Mouse (Mus musculus) mesoderm, embryonic 11.5 days (tissue): ENCODE measurements around the gene Ninj1.

Experiments
- DNase-seq: peaks from one replicate; pipeline ENCODE4 v3.0.0-alpha.2; 2012; ENCODE audit warnings: low read depth, low spot score

Gene Ninj1

DNA sequence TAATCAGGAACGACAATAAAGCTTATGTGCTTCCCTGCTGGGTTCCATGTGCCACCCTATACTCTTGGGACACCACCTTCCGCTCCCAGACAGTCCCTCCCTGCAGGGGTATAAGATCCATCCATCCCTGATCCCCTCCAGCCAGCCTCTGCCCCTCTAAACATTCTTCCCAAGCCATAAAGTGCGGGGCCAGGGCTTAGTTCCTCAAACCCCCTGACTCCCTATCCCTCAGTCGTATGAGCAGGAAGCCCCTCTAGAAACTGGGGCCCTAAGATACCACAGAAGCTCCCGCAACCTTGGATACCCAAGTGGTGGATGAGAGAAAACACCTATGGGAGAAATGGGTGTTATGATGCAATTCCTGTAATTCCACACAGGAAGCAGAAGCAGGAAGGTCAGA is 8.9 kb downstream of the Ninj1 start:
- no peak for DNase-seq

GRCm38 (mm10) chr13:49196766-49197165 is 9.5 kb downstream of the Ninj1 start:
- no peak for DNase-seq

- DNase-seq: no peak
These were observed 11.4 kb downstream of the Ninj1 start for GRCm38 (mm10) chr13:49198734-49199133.

GRCm38 (mm10) chr13:49199891-49200290 is 12.6 kb downstream of the Ninj1 start:
- no peak for DNase-seq

DNA sequence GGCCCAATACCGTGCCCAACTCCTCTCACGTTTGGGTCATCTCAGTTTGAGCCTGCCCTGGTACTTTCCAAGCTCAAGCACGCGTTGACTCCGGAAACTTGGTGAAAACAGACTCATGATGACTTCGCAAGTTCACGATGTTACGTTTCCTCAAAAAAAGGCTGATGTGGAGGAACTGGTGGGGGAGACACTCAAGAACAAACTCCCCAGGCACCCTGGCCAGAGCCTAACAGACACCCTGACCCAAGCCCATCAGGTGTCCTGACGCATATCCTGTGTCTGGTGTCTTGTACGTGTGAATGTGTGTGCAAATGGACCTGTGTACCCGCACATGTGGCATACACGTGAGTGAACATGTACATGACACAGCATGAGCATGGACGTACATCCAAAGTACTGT is 13.4 kb downstream of the Ninj1 start:
- DNase-seq: no peak

- no peak for DNase-seq
These were observed 15.3 kb downstream of the Ninj1 start for GRCm38 (mm10) chr13:49202556-49202955.

- peak; percentile 81 for DNase-seq
These were observed 18.2 kb downstream of the Ninj1 start for GRCm38 (mm10) chr13:49205381-49205998.

GRCm38 (mm10) chr13:49206341-49206740 is 19.1 kb downstream of the Ninj1 start:
- no peak for DNase-seq

DNA sequence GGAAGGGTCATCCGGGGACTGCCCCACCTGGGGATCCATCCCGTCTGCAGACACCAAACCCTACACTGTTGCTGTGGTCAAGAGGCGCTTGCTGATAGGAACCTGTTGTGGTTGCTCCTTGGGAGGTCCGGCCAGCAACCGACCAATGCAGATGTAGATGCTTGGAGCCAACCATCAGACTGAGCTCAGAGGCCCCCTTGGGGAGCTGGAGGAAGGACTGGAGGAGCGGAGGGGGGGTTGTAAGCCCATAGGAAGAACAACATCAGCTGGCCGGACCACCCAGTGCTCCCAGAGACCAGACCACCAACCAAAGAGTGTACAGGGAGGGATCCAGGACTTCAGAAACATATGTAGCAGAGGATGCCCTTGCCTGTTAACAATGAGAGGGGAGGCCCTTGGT is 22.0 kb downstream of the Ninj1 start:
- no peak for DNase-seq

DNA sequence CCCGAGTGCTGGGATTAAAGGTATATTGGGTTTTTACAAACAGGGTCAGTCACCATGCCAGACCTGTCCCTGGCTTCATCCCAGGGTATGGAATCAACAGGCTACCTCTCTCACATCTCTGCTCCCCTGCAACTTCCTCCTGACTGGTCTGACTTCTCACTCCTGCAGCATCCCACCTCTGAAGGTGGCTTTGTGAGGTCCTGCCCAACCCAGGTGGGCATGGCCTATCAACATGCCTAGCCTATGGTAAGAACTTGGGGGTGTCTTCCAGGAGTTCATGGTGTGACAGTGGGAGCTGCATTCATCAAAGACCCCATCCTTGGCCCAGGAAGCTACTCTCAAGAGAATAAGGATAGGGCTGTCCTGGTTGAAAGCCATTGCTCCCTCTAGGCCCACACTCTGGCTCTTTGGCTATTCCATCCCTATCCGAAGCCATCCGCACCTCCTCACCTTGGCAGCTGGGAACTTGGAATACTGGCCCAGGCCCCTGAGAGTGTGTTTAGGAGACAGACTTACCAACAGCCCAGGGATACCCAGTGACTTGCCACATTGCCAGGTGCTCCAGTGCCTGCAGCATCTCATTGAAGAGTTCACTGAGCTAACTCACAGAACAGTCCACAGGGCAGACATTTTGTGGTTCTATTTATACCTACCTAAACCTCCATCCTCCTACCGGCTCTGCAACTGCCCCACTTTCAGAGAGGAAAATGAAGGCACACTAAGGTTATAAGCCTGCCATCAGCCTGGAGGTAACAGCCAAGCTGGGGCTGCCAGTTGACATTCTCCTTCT is 25.6 kb downstream of the Ninj1 start:
- DNase-seq: no peak

- no peak for DNase-seq
These were observed 26.2 kb downstream of the Ninj1 start for GRCm38 (mm10) chr13:49213531-49213932.

DNA sequence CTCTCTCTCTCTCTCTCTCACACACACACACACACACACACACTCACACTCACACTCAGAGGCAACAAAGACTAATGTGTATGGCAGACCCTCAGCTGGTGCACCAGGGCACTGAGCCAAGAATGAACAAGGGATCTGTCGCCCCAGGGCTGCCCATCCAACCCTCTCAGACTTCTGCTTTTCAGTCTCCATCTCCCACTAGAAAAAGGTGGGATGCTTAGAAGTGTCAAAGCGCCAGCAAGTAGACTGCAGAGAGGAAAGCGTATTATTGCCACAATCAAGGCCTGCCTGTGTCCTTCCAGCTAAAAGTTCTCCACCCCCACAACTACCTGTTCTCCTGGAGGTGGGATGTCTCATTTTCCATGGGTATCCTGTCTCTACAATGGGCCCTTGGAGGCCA is 27.2 kb downstream of the Ninj1 start:
- no peak for DNase-seq

GRCm38 (mm10) chr13:49215128-49215503 is 27.8 kb downstream of the Ninj1 start:
- no peak for DNase-seq

DNA sequence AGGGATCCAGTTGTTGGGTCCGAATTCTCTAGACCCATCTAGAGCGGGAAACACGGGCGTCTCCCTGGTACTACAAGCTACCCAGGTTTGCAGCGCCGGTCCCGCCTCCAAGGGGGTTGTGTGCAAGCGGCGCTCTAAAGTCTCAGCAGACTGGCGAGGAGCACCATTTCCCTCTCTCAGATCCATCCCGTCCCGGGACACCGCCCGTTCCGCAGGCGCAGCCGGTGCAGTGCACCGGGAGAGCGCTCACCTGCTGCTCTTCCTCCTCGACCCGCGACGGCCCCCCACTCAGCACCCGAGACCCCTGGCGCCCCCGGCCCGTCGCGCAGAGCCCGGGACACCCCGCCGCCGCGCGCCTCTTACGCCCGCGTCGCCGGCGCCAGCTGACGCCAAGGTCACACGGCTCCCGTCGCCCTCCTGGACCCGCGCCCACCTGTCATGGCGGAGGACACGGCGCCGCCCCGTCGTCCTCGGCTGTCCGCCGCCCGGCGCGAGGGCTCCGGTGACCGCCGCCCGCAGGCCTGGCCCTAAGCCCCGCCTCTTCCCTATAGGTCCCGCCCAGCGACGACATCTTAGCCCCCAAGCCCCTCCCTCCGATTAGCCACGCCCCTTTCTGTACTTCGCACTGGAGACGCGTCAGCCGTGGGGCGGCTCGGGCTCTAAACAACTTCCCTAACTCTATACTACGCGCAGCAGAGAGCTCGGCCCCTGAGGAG is 28.4 kb downstream of the Ninj1 start, which contains the start of gene Card19:
TSS of gene Card19 (minus strand) at position 534 of the 716 bp plus-strand sequence.
- DNase-seq: peak; percentile 95

GRCm38 (mm10) chr13:49216220-49216552 is 28.9 kb downstream of the Ninj1 start:
- no peak for DNase-seq

DNA sequence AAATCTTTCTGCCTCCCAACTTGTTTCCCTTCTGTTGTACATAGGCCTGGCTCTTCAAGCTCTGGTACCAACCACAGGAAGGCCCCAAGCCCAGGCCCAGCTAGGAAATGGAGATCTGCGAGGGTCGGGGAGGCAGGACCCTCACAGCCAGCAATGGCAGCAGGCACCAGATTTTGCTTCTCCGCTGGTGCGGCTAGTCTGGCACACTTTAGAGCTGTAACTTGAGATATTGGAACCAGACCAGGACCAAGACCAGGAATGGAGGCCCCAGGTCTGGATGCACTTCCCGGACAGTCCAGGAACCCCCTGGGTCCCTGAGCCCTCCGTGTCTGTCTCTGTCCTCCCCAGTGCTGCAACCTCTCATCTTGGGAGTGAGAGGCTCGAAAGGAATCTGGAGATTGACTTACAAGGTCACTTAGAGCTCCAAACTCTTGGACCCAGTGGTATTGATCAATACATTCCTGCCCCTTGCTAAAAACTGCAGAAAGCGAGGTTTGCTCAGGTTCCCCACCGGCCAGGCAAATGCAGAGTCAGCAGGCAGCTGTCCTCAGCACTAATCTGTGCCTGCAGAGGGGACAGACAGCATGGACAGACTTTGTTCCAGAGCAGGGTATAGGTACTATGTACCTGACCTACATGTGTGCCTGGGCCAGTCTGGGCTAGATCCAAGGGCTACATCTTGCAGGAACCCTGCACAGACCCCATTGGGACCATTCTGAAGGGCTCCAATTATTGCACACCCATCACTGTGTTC is 29.7 kb downstream of the Ninj1 start:
- no peak for DNase-seq

DNA sequence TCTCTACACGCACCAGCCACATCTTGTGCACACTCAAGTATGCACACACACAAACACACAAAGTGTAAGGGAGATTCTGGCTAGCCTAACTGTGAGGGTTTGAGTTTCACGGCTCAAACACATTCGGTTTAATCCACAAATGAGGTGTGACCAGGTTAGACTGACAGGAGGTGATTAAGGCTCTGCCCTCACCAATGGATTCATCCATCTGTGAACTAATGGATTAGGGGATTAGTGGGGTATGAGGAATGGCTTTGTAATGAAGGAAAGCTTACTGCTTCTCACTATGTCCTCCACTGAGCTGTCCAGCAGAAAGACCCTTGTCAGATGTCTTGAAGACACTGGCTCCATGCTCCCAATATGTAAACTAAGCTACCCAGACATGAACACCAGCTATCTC is 31.4 kb downstream of the Ninj1 start:
- DNase-seq: no peak

- DNase-seq: no peak
These were observed 32.1 kb downstream of the Ninj1 start for GRCm38 (mm10) chr13:49219367-49219766.

DNA sequence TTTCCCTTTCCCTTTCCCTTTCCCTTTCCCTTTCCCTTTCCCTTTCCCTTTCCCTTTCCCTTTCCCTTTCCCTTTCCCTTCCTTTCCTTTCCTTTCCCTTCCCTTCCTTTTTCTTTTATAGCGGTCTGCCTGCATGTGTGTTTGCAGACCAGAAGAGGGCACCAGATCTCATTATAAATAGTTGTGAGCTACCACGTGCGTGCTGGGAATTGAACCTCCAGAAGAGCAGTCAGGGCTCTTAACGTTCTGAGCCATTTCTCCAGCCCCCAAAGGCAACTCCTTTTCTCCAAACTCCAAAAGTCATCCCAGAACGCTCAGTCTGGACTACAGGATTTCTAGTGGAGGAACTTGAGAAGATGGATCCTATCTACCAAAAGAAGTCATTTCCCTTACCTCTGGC is 33.6 kb downstream of the Ninj1 start:
- DNase-seq: no peak

DNA sequence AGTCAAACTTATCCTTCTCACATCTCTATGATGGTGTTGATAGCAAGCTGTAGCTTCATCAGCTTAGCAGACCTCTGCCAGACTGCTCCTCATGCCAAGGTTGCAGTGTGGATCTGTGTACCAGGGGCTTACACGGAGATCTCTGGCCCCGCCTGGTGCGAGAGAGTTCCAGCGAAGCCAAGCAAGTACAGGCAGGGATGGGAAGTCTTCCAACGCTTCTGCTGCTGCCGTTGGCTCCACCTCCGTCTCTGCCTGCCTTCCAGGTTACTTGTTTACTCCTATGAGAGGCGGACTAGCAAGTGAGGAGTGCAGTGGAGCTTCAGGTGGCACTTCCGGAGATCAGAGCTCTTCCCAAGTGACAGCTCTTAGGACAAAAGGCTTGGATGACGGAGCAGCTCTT is 37.0 kb downstream of the Ninj1 start:
- no peak for DNase-seq

GRCm38 (mm10) chr13:49224729-49225128 is 37.4 kb downstream of the Ninj1 start:
- no peak for DNase-seq

DNA sequence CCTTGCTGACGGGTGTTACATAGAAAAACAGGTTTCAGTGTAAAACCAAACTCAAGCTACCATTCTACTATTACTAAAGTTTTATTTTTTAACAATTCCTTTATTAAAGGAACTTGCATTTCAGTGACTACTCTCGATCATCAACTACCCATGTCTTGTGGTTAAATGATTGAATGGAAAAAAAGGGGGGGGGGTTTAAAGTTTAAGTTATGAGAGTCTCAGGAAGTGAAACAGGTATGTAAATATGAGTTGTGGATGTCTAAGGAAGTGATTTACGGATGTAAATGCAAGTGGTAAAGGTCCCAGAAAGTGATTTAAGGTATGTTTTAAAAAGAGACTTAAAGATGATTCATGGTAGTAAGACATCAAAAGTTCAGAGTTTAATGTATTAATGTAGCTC is 37.9 kb downstream of the Ninj1 start:
- no peak for DNase-seq
